Mouse (Mus musculus) testis, adult 2 months (tissue): ENCODE data around the gene Itpkb. TPM values are rescaled to one million over a fixed set of nuclear protein-coding genes. Genes with fewer than 3 reads are reported as not detected.
A peak's percentile ranks its signal among the peaks of the same experiment; 100 is the strongest.

Experiments
- H3K27ac ChIP-seq: fragments of 200-500 bp; 2 replicates; pipeline ENCODE4 v1.5.1; 2012; ENCODE audit warnings: low read depth, low read length; ENCODE audit not compliant: control insufficient read depth, insufficient read depth
- H3K27me3 ChIP-seq: fragments of 200-500 bp; 2 replicates; pipeline ENCODE4 v1.6.1; 2012; ENCODE audit warnings: mild to moderate bottlenecking, low read length, moderate library complexity; ENCODE audit not compliant: control insufficient read depth, insufficient read depth
- H3K36me3 ChIP-seq: fragments of 200-500 bp; 2 replicates; pipeline ENCODE4 v1.6.1; 2012; ENCODE audit warnings: mild to moderate bottlenecking, low read length; ENCODE audit not compliant: control insufficient read depth, insufficient read depth
- H3K4me1 ChIP-seq: fragments of 200-500 bp; 2 replicates; pipeline ENCODE4 v1.6.1; 2012; ENCODE audit warnings: low read length; ENCODE audit not compliant: control insufficient read depth, insufficient read depth
- H3K4me3 ChIP-seq: fragments of 200-500 bp; 2 replicates; pipeline ENCODE4 v1.5.1; 2012; ENCODE audit warnings: low read depth, mild to moderate bottlenecking, low read length, moderate library complexity, mixed read lengths; ENCODE audit not compliant: control insufficient read depth
- CTCF ChIP-seq: fragments of 200-500 bp; IDR thresholded peaks from 2 replicates; pipeline ENCODE4 v1.5.1; 2012; ENCODE audit warnings: low read depth, mild to moderate bottlenecking, inconsistent platforms, low read length, moderate library complexity; ENCODE audit not compliant: control insufficient read depth, insufficient read depth, insufficient replicate concordance
- POLR2A ChIP-seq: fragments of 200-500 bp; IDR thresholded peaks from 2 replicates; pipeline ENCODE4 v1.6.1; 2012; ENCODE audit warnings: low read depth, mild to moderate bottlenecking, inconsistent platforms, low read length, moderate library complexity; ENCODE audit not compliant: control insufficient read depth
- polyA plus RNA-seq: library from polyadenylated mRNA; depleted of rRNA; stranded (reverse); fragments of >200 nt; gene quantifications from 2 replicates; pipeline ENCODE4 v1.2.3, GENCODE M21; 2012

Gene Itpkb
- polyA plus RNA-seq, 1 experiment = 9.9 TPM

- no peak for TF ChIP-seq POLR2A
- TF ChIP-seq CTCF = no peak
- Histone ChIP-seq H3K4me1 (peaks cover 21% of the 10 kb centered on the region), H3K27ac (no peak overlapping the region), H3K27me3 (no peaks in the 10 kb centered on the region), H3K4me3 (no peak overlapping the region), H3K36me3 (no peaks in the 10 kb centered on the region)
These were observed 76.2 kb downstream of the Itpkb start for GRCm38 (mm10) chr1:180406336-180407035.

- peaks cover 21% of the 10 kb centered on the region for H3K4me1 ChIP-seq
- no peaks in the 10 kb centered on the region for H3K36me3 ChIP-seq
- H3K4me3 ChIP-seq = no peak overlapping the region
- no peaks in the 10 kb centered on the region for H3K27me3 ChIP-seq
- H3K27ac ChIP-seq = no peak overlapping the region
- TF ChIP-seq POLR2A (no peak), CTCF (peak; percentile 60)
These were observed 76.9 kb downstream of the Itpkb start for GRCm38 (mm10) chr1:180407171-180407671.

GRCm38 (mm10) chr1:180407727-180408719 lies 77.7 kb downstream of the Itpkb start:
- no peaks in the 10 kb centered on the region for H3K36me3 ChIP-seq
- no peak overlapping the region for H3K27ac ChIP-seq
- H3K27me3 ChIP-seq = no peaks in the 10 kb centered on the region
- H3K4me3 ChIP-seq = no peak overlapping the region
- peaks cover 17% of the 10 kb centered on the region for H3K4me1 ChIP-seq
- no peak for TF ChIP-seq POLR2A
- TF ChIP-seq CTCF = no peak

- Histone ChIP-seq H3K27ac (no peak overlapping the region), H3K4me1 (peaks cover 9% of the 10 kb centered on the region), H3K36me3 (no peaks in the 10 kb centered on the region), H3K27me3 (no peaks in the 10 kb centered on the region), H3K4me3 (no peak overlapping the region)
- TF ChIP-seq POLR2A (no peak), CTCF (no peak)
These were observed 78.5 kb downstream of the Itpkb start for GRCm38 (mm10) chr1:180408832-180409231.

GRCm38 (mm10) chr1:180409771-180410170 lies 79.5 kb downstream of the Itpkb start:
- H3K27me3 ChIP-seq = no peaks in the 10 kb centered on the region
- H3K27ac ChIP-seq = no peak overlapping the region
- TF ChIP-seq CTCF = no peak
- TF ChIP-seq POLR2A = no peak
- peaks cover 9% of the 10 kb centered on the region for H3K4me1 ChIP-seq
- no peak overlapping the region for H3K4me3 ChIP-seq
- no peaks in the 10 kb centered on the region for H3K36me3 ChIP-seq

- TF ChIP-seq POLR2A = no peak
- no peak for TF ChIP-seq CTCF
- Histone ChIP-seq H3K4me3 (no peak overlapping the region), H3K4me1 (peaks cover 9% of the 10 kb centered on the region), H3K36me3 (no peaks in the 10 kb centered on the region), H3K27me3 (no peaks in the 10 kb centered on the region), H3K27ac (no peak overlapping the region)
These were observed 80.0 kb downstream of the Itpkb start for GRCm38 (mm10) chr1:180410306-180410705.

GRCm38 (mm10) chr1:180415064-180415463 lies 84.8 kb downstream of the Itpkb start:
- Histone ChIP-seq H3K4me3 (no peak overlapping the region), H3K27ac (no peak overlapping the region), H3K4me1 (peaks cover 2% of the 10 kb centered on the region; the same call in 1 of the 2 replicates), H3K36me3 (no peaks in the 10 kb centered on the region), H3K27me3 (no peaks in the 10 kb centered on the region)
- TF ChIP-seq CTCF (no peak), POLR2A (no peak)
